Mouse (Mus musculus): ENCODE results near the gene Pla2g2f. TPM values are rescaled to one million over a fixed set of nuclear protein-coding genes. Genes with fewer than 3 reads are reported as not detected.
A peak's percentile ranks its signal among the peaks of the same experiment; 100 is the strongest.

Gene Pla2g2f
- polyA plus RNA-seq, 1 experiment from 2014 or later = 0.20 TPM

- WGBS = 79% methylated on average over 11 of the region's 11 CpGs
These were observed 48.2 kb downstream of the Pla2g2f start for GRCm38 (mm10) chr4:138709246-138709645.

GRCm38 (mm10) chr4:138708636-138709035, 48.8 kb downstream of the Pla2g2f start:
- H3K27ac ChIP-seq = peak overlapping the region; percentile 5; the same call in 1 of the 2 replicates
- H3K4me3 ChIP-seq = no peak overlapping the region
- H3K4me1 ChIP-seq = no peaks in the 10 kb centered on the region; the same call in 1 of the 2 replicates
- no peaks in the 10 kb centered on the region for H3K36me3 ChIP-seq
- DNase-seq (ENCODE audit: low spot score) = no peak
- 11% methylated on average over 7 of the region's 7 CpGs for WGBS
- H3K27me3 ChIP-seq (ENCODE audit: insufficient read depth, poor library complexity, severe bottlenecking) = 0 out of 2 replicates have a peak, but pooled peaks cover 13% of the 10 kb centered on the region
- no peaks in the 10 kb centered on the region for H3K9me3 ChIP-seq

More at GRCm38 (mm10) chr4:138709246-138709645, 48.2 kb downstream of the Pla2g2f start:
- no peaks in the 10 kb centered on the region for H3K9me3 ChIP-seq
- no peaks in the 10 kb centered on the region for H3K36me3 ChIP-seq
- no peak overlapping the region for H3K4me3 ChIP-seq
- H3K27ac ChIP-seq = no peak overlapping the region
- H3K27me3 ChIP-seq (ENCODE audit: insufficient read depth, poor library complexity, severe bottlenecking) = 0 out of 2 replicates have a peak, but pooled peaks cover 13% of the 10 kb centered on the region
- no peak for DNase-seq (ENCODE audit: low spot score)
- no peaks in the 10 kb centered on the region; the same call in 1 of the 2 replicates for H3K4me1 ChIP-seq

- Histone ChIP-seq H3K4me1 (no peaks in the 10 kb centered on the region; the same call in 1 of the 2 replicates), H3K36me3 (no peaks in the 10 kb centered on the region), H3K27ac (no peak overlapping the region), H3K4me3 (no peak overlapping the region), H3K27me3 (ENCODE audit: insufficient read depth, poor library complexity, severe bottlenecking) (0 out of 2 replicates have a peak, but pooled peaks cover 20% of the 10 kb centered on the region), H3K9me3 (no peaks in the 10 kb centered on the region)
- 95% methylated on average over 8 of the region's 8 CpGs for WGBS
- no peak for DNase-seq (ENCODE audit: low spot score)
These were observed 50.8 kb downstream of the Pla2g2f start for GRCm38 (mm10) chr4:138706620-138707019.

GRCm38 (mm10) chr4:138704169-138704568, 53.3 kb downstream of the Pla2g2f start:
- 75% methylated on average over 4 of the region's 4 CpGs for whole genome bisulfite sequencing
- Histone ChIP-seq H3K9me3 (no peaks in the 10 kb centered on the region), H3K36me3 (no peaks in the 10 kb centered on the region), H3K4me1 (no peaks in the 10 kb centered on the region; the same call in 1 of the 2 replicates), H3K4me3 (no peak overlapping the region), H3K27me3 (ENCODE audit: insufficient read depth, poor library complexity, severe bottlenecking) (0 out of 2 replicates have a peak, but pooled peaks cover 18% of the 10 kb centered on the region), H3K27ac (no peak overlapping the region)
- DNase-seq (ENCODE audit: low spot score) = no peak

- no peaks in the 10 kb centered on the region for H3K36me3 ChIP-seq
- no peak for DNase-seq (ENCODE audit: low spot score)
- no peaks in the 10 kb centered on the region; the same call in 1 of the 2 replicates for H3K4me1 ChIP-seq
- 0 out of 2 replicates have a peak, but pooled peaks cover 18% of the 10 kb centered on the region for H3K27me3 ChIP-seq (ENCODE audit: insufficient read depth, poor library complexity, severe bottlenecking)
- H3K27ac ChIP-seq = no peak overlapping the region
- no peak overlapping the region for H3K4me3 ChIP-seq
- WGBS = 57% methylated on average over 7 of the region's 7 CpGs
- H3K9me3 ChIP-seq = no peaks in the 10 kb centered on the region
These were observed 53.8 kb downstream of the Pla2g2f start for GRCm38 (mm10) chr4:138703591-138703990.

- DNase-seq (ENCODE audit: low spot score) = no peak
- Histone ChIP-seq H3K27me3 (ENCODE audit: insufficient read depth, poor library complexity, severe bottlenecking) (peaks cover 19% of the 10 kb centered on the region; the same call in 1 of the 2 replicates), H3K4me3 (no peak overlapping the region), H3K27ac (no peak overlapping the region), H3K4me1 (no peaks in the 10 kb centered on the region), H3K36me3 (no peaks in the 10 kb centered on the region), H3K9me3 (no peaks in the 10 kb centered on the region)
- WGBS = 75% methylated on average over 8 of the region's 8 CpGs
These were observed 54.9 kb downstream of the Pla2g2f start for GRCm38 (mm10) chr4:138702528-138702927.

- Histone ChIP-seq H3K9me3 (no peaks in the 10 kb centered on the region), H3K36me3 (no peaks in the 10 kb centered on the region), H3K27ac (no peak overlapping the region), H3K4me3 (no peak overlapping the region), H3K27me3 (ENCODE audit: insufficient read depth, poor library complexity, severe bottlenecking) (peaks cover 20% of the 10 kb centered on the region; the same call in 1 of the 2 replicates), H3K4me1 (no peaks in the 10 kb centered on the region)
- 60% methylated on average over 2 of the region's 2 CpGs for WGBS
- DNase-seq (ENCODE audit: low spot score) = no peak
These were observed 55.4 kb downstream of the Pla2g2f start for GRCm38 (mm10) chr4:138702031-138702430.

- Histone ChIP-seq H3K4me1 (no peaks in the 10 kb centered on the region), H3K4me3 (no peak overlapping the region), H3K36me3 (no peaks in the 10 kb centered on the region), H3K27me3 (ENCODE audit: insufficient read depth, poor library complexity, severe bottlenecking) (peaks cover 29% of the 10 kb centered on the region; the same call in 1 of the 2 replicates), H3K27ac (no peak overlapping the region), H3K9me3 (no peaks in the 10 kb centered on the region)
- DNase-seq (ENCODE audit: low spot score) = no peak
- 68% methylated on average over 8 of the region's 8 CpGs for WGBS
These were observed 56.3 kb downstream of the Pla2g2f start for GRCm38 (mm10) chr4:138701111-138701510.

Other genes with a start within 250 kb of the Pla2g2f start
- gene Vwa5b1, start 121.7 kb downstream of the Pla2g2f start, polyA plus RNA-seq (2016; fragmentation: Nextera tagmentation; extraction: Ambion mirVana) = 0.01 and 0.14 TPM in 2 replicates
- gene Pla2g2c, start 32.8 kb downstream of the Pla2g2f start, polyA plus RNA-seq (2016; fragmentation: Nextera tagmentation; extraction: Ambion mirVana) = 0.31 and 0.49 TPM in 2 replicates
- 1.0 and 1.3 TPM in 2 replicates for gene Ubxn10, start 20.5 kb downstream of the Pla2g2f start, polyA plus RNA-seq (2016; fragmentation: Nextera tagmentation; extraction: Ambion mirVana)
- gene Pla2g2d, start 18.1 kb upstream of the Pla2g2f start, polyA plus RNA-seq (2016; fragmentation: Nextera tagmentation; extraction: Ambion mirVana) = 0.19 TPM in 1 of 2 replicates, not detected in the other
- 0.91 and 2.1 TPM in 2 replicates for gene Pla2g5, start 105.9 kb upstream of the Pla2g2f start, polyA plus RNA-seq (2016; fragmentation: Nextera tagmentation; extraction: Ambion mirVana)
- gene Gm13030, start 116.3 kb upstream of the Pla2g2f start, polyA plus RNA-seq (2016; fragmentation: Nextera tagmentation; extraction: Ambion mirVana) = not detected in 2 replicates
- gene Pla2g2e, start 120.3 kb upstream of the Pla2g2f start, polyA plus RNA-seq (2016; fragmentation: Nextera tagmentation; extraction: Ambion mirVana) = not detected in 2 replicates
- 3.1 and 5.2 TPM in 2 replicates for gene Otud3, start 156.3 kb upstream of the Pla2g2f start, polyA plus RNA-seq (2016; fragmentation: Nextera tagmentation; extraction: Ambion mirVana)
- 0.14 TPM in 1 of 2 replicates, not detected in the other for gene Rnf186, start 209.5 kb upstream of the Pla2g2f start, polyA plus RNA-seq (2016; fragmentation: Nextera tagmentation; extraction: Ambion mirVana)
- gene Tmco4, start 215.3 kb upstream of the Pla2g2f start, polyA plus RNA-seq (2016; fragmentation: Nextera tagmentation; extraction: Ambion mirVana) = 3.4 and 4.2 TPM in 2 replicates